Mouse (Mus musculus) embryonic fibroblast, embryonic 13.5 days (primary cell): Measurements from ENCODE around the gene Rab28.

ENCODE experiments used
- CTCF ChIP-seq: IDR thresholded peaks from 2 replicates; pipeline ENCODE4 v1.5.1; 2011; ENCODE audit warnings: mild to moderate bottlenecking, control low read depth, low read length, moderate library complexity, borderline replicate concordance; ENCODE audit not compliant: insufficient read depth
- POLR2A ChIP-seq: IDR thresholded peaks from 2 replicates; pipeline ENCODE4 v1.6.1; 2011; ENCODE audit warnings: low read depth, mild to moderate bottlenecking, control low read depth, low read length, moderate library complexity

GRCm38 (mm10) chr5:41596242-41597117 is 111.5 kb downstream of the Rab28 start:
- TF ChIP-seq CTCF: no peak
- no peak for TF ChIP-seq POLR2A
